ENCODE assay signal across 26 mouse cellular contexts in genomic region chr7:138850083-138850482, GRCm38 (mm10). TPM values are rescaled to one million over a fixed set of nuclear protein-coding genes. Genes with fewer than 3 reads are reported as not detected.
DNase-seq lines count a peak whose midpoint lies in the region; ATAC-seq and TF ChIP-seq lines count a peak whose summit lies in the region.
"Had no signal": no experiment of that assay in that cellular context is flagged by ENCODE, and none has a peak within 500 bp of the region (broad histone marks: within the 10 kb centered on the region; RNA-seq: fewer than 3 reads in every experiment).

No protein-coding gene starts in this region.

- H3K9ac ChIP-seq in forebrain, embryonic 12.5 days, result peak overlapping the region; percentile 12; the same call in 1 of the 2 replicates
- 0 out of 2 replicates have a peak overlapping the region, but pooled peaks have one; percentile 30 for H3K9ac ChIP-seq in liver, postnatal 0 days (replicated peaks)
- no peak overlapping the region for H3K9ac ChIP-seq in liver, embryonic 12.5 days
- H3K9ac ChIP-seq in stomach, embryonic 16.5 days (ENCODE audit: low read length), result 0 out of 2 replicates have a peak overlapping the region, but pooled peaks have one; percentile 31
- H3K9ac ChIP-seq in intestine, embryonic 15.5 days, result no peak overlapping the region
- H3K9ac ChIP-seq: forebrain, embryonic 15.5 days; heart, embryonic 12.5 days; kidney, embryonic 15.5 days; limb, embryonic 15.5 days; midbrain, embryonic 12.5 days; stomach, embryonic 15.5 days had no signal

- TF ChIP-seq CTCF in liver, postnatal 0 days (IDR thresholded peaks at IDR 0.05; ENCODE audit: low read depth), result no peak

- H3K27ac ChIP-seq in forebrain, embryonic 12.5 days, result no peak overlapping the region
- no peak overlapping the region for H3K27ac ChIP-seq in forebrain, embryonic 10.5 days
- H3K27ac ChIP-seq in liver, postnatal 0 days (ENCODE audit: low read depth), result no peak overlapping the region
- H3K27ac ChIP-seq in liver, embryonic 12.5 days, result no peak overlapping the region
- peak overlapping the region; percentile 42; the same call in 1 of the 2 replicates for H3K27ac ChIP-seq in stomach, embryonic 16.5 days (ENCODE audit: low read length)
- no peak overlapping the region for H3K27ac ChIP-seq in intestine, embryonic 15.5 days
- H3K27ac ChIP-seq: forebrain, embryonic 15.5 days; kidney, embryonic 15.5 days; left cerebral cortex, adult 2 months; limb, embryonic 15.5 days; midbrain, embryonic 12.5 days; neural tube, embryonic 12.5 days; stomach, embryonic 15.5 days had no signal

- no peak for DNase-seq in forebrain, embryonic 10.5 days (ENCODE audit: extremely low spot score, low spot score)
- DNase-seq in liver, postnatal 0 days, result no peak
- DNase-seq in ES-CJ7 (ENCODE audit: low read depth, low spot score), result peak; percentile 95
- DNase-seq: adrenal gland, postnatal 25 days; cerebellum, adult 8-10 months; cerebellum, postnatal 36 days; embryo, embryonic 11 days; gastrocnemius, postnatal 10 days; heart, postnatal 10 days; kidney, adult 11 months; kidney, postnatal 36 days; layer of hippocampus, adult 9-11 months; lung, adult 18-20 months had no signal

- peaks cover 37% of the 10 kb centered on the region for H3K36me3 ChIP-seq in forebrain, embryonic 12.5 days (replicated peaks)
- peaks cover 68% of the 10 kb centered on the region for H3K36me3 ChIP-seq in forebrain, embryonic 10.5 days (replicated peaks)
- H3K36me3 ChIP-seq in liver, postnatal 0 days (replicated peaks; ENCODE audit: insufficient read depth, low read length), result peaks cover 34% of the 10 kb centered on the region
- peaks cover 60% of the 10 kb centered on the region for H3K36me3 ChIP-seq in liver, embryonic 12.5 days
- H3K36me3 ChIP-seq in stomach, embryonic 16.5 days (ENCODE audit: control insufficient read depth, insufficient read depth, low read length), result no peaks in the 10 kb centered on the region
- H3K36me3 ChIP-seq in intestine, embryonic 15.5 days, result peaks cover 6% of the 10 kb centered on the region

- no peak overlapping the region for H3K4me3 ChIP-seq in forebrain, embryonic 12.5 days (replicated peaks)
- H3K4me3 ChIP-seq in forebrain, embryonic 10.5 days, result no peak overlapping the region
- no peak overlapping the region for H3K4me3 ChIP-seq in liver, postnatal 0 days (ENCODE audit: low read depth, low read length)
- no peak overlapping the region for H3K4me3 ChIP-seq in liver, embryonic 12.5 days
- no peak overlapping the region for H3K4me3 ChIP-seq in stomach, embryonic 16.5 days (replicated peaks; ENCODE audit: low read length)
- no peak overlapping the region for H3K4me3 ChIP-seq in intestine, embryonic 15.5 days (replicated peaks)
- H3K4me3 ChIP-seq: forebrain, embryonic 15.5 days; heart, embryonic 12.5 days; kidney, embryonic 15.5 days; left cerebral cortex, adult 2 months; limb, embryonic 15.5 days; midbrain, embryonic 12.5 days; neural tube, embryonic 12.5 days; stomach, embryonic 15.5 days had no signal

- H3K4me2 ChIP-seq in forebrain, embryonic 12.5 days, result no peak overlapping the region
- H3K4me2 ChIP-seq in liver, postnatal 0 days (ENCODE audit: low read depth, low read length), result no peak overlapping the region
- H3K4me2 ChIP-seq in liver, embryonic 12.5 days, result no peak overlapping the region
- H3K4me2 ChIP-seq in stomach, embryonic 16.5 days (ENCODE audit: low read depth, low read length), result no peak overlapping the region
- no peak overlapping the region for H3K4me2 ChIP-seq in intestine, embryonic 15.5 days (replicated peaks)
- H3K4me2 ChIP-seq: forebrain, embryonic 15.5 days; heart, embryonic 12.5 days; kidney, embryonic 15.5 days; limb, embryonic 15.5 days; midbrain, embryonic 12.5 days; neural tube, embryonic 12.5 days; stomach, embryonic 15.5 days had no signal

- peaks cover 37% of the 10 kb centered on the region for H3K4me1 ChIP-seq in forebrain, embryonic 12.5 days
- H3K4me1 ChIP-seq in forebrain, embryonic 10.5 days, result peaks cover 32% of the 10 kb centered on the region
- H3K4me1 ChIP-seq in liver, postnatal 0 days (ENCODE audit: insufficient read depth), result peaks cover 24% of the 10 kb centered on the region
- peaks cover 41% of the 10 kb centered on the region for H3K4me1 ChIP-seq in liver, embryonic 12.5 days
- peaks cover 26% of the 10 kb centered on the region for H3K4me1 ChIP-seq in stomach, embryonic 16.5 days (ENCODE audit: control insufficient read depth, insufficient read depth, low read length)
- H3K4me1 ChIP-seq in intestine, embryonic 15.5 days (replicated peaks), result peaks cover 16% of the 10 kb centered on the region

- no peaks in the 10 kb centered on the region for H3K9me3 ChIP-seq in forebrain, embryonic 12.5 days
- no peaks in the 10 kb centered on the region for H3K9me3 ChIP-seq in forebrain, embryonic 10.5 days
- no peaks in the 10 kb centered on the region for H3K9me3 ChIP-seq in liver, postnatal 0 days (ENCODE audit: low read length)
- no peaks in the 10 kb centered on the region for H3K9me3 ChIP-seq in liver, embryonic 12.5 days (replicated peaks)
- H3K9me3 ChIP-seq in stomach, embryonic 16.5 days (replicated peaks; ENCODE audit: control insufficient read depth, low read length), result no peaks in the 10 kb centered on the region
- H3K9me3 ChIP-seq in intestine, embryonic 15.5 days, result no peaks in the 10 kb centered on the region
- H3K9me3 ChIP-seq: forebrain, embryonic 15.5 days; heart, embryonic 12.5 days; kidney, embryonic 15.5 days; limb, embryonic 15.5 days; midbrain, embryonic 12.5 days; neural tube, embryonic 12.5 days; stomach, embryonic 15.5 days had no signal

- no peak for TF ChIP-seq EP300 in liver, postnatal 0 days (IDR thresholded peaks at IDR 0.05; ENCODE audit: low read depth)

- ATAC-seq in forebrain, embryonic 12.5 days (ENCODE audit: low FRiP score), result no peak
- no peak for ATAC-seq in liver, postnatal 0 days
- ATAC-seq in liver, embryonic 12.5 days, result no peak
- ATAC-seq in stomach, embryonic 16.5 days (ENCODE audit: insufficient read depth, low FRiP score), result no peak
- ATAC-seq in intestine, embryonic 15.5 days, result no peak
- ATAC-seq: CD4-positive, CD25-positive, alpha-beta regulatory T cell, adult 4 months; forebrain, embryonic 15.5 days had no signal

- H3K27me3 ChIP-seq in forebrain, embryonic 12.5 days, result no peaks in the 10 kb centered on the region
- no peaks in the 10 kb centered on the region for H3K27me3 ChIP-seq in forebrain, embryonic 10.5 days (ENCODE audit: poor library complexity, severe bottlenecking)
- no peaks in the 10 kb centered on the region for H3K27me3 ChIP-seq in liver, postnatal 0 days (ENCODE audit: insufficient read depth, low read length)
- no peaks in the 10 kb centered on the region for H3K27me3 ChIP-seq in liver, embryonic 12.5 days (replicated peaks)
- no peaks in the 10 kb centered on the region for H3K27me3 ChIP-seq in stomach, embryonic 16.5 days (ENCODE audit: control insufficient read depth, insufficient read depth, low read length)
- H3K27me3 ChIP-seq in intestine, embryonic 15.5 days (replicated peaks), result no peaks in the 10 kb centered on the region
- H3K27me3 ChIP-seq: forebrain, embryonic 15.5 days; heart, embryonic 12.5 days; kidney, embryonic 15.5 days; limb, embryonic 15.5 days; midbrain, embryonic 12.5 days; neural tube, embryonic 12.5 days; stomach, embryonic 15.5 days had no signal

RNA-seq across cellular contexts. Expression of gene Mapk1ip1, which starts 4.0 kb away (rescaled TPM):
- polyA plus RNA-seq in forebrain, embryonic 12.5 days (2016; fragmentation: Nextera tagmentation; extraction: Ambion mirVana), result 12.3 and 16.2 TPM in 2 replicates
- polyA plus RNA-seq in forebrain, embryonic 10.5 days (2016; fragmentation: Nextera tagmentation; extraction: Ambion mirVana), result 9.8 and 11.3 TPM in 2 replicates
- polyA plus RNA-seq in liver, postnatal 0 days (2015; fragmentation: Nextera tagmentation; extraction: Ambion mirVana), result 5.2 and 5.5 TPM in 2 replicates
- polyA plus RNA-seq in liver, embryonic 12.5 days (2016; fragmentation: Nextera tagmentation; extraction: Ambion mirVana), result 3.7 and 4.3 TPM in 2 replicates
- polyA plus RNA-seq in stomach, embryonic 16.5 days (2015; fragmentation: Nextera tagmentation; extraction: Ambion mirVana), result 13.1 and 14.8 TPM in 2 replicates
- 10.7 and 12.9 TPM in 2 replicates for polyA plus RNA-seq in intestine, embryonic 15.5 days (2015; fragmentation: Nextera tagmentation; extraction: Ambion mirVana)

RNA-seq across cellular contexts. Expression of gene Ppp2r2d, which starts 4.2 kb away (rescaled TPM):
- polyA plus RNA-seq in forebrain, embryonic 12.5 days (2016; fragmentation: Nextera tagmentation; extraction: Ambion mirVana), result 63.6 and 68.4 TPM in 2 replicates
- polyA plus RNA-seq in forebrain, embryonic 10.5 days (2016; fragmentation: Nextera tagmentation; extraction: Ambion mirVana), result 44.4 and 47.0 TPM in 2 replicates
- 17.2 and 18.9 TPM in 2 replicates for polyA plus RNA-seq in liver, postnatal 0 days (2015; fragmentation: Nextera tagmentation; extraction: Ambion mirVana)
- 24.9 and 26.9 TPM in 2 replicates for polyA plus RNA-seq in liver, embryonic 12.5 days (2016; fragmentation: Nextera tagmentation; extraction: Ambion mirVana)
- polyA plus RNA-seq in stomach, embryonic 16.5 days (2015; fragmentation: Nextera tagmentation; extraction: Ambion mirVana), result 12.2 and 12.4 TPM in 2 replicates
- polyA plus RNA-seq in intestine, embryonic 15.5 days (2015; fragmentation: Nextera tagmentation; extraction: Ambion mirVana), result 28.7 and 32.0 TPM in 2 replicates

RNA-seq across cellular contexts. Expression of gene Bnip3, which starts 59.2 kb away (rescaled TPM):
- polyA plus RNA-seq in forebrain, embryonic 12.5 days (2016; fragmentation: Nextera tagmentation; extraction: Ambion mirVana), result 63.0 and 66.9 TPM in 2 replicates
- 111 and 127 TPM in 2 replicates for polyA plus RNA-seq in forebrain, embryonic 10.5 days (2016; fragmentation: Nextera tagmentation; extraction: Ambion mirVana)
- polyA plus RNA-seq in liver, postnatal 0 days (2015; fragmentation: Nextera tagmentation; extraction: Ambion mirVana), result 171 and 190 TPM in 2 replicates
- 81.0 and 81.8 TPM in 2 replicates for polyA plus RNA-seq in liver, embryonic 12.5 days (2016; fragmentation: Nextera tagmentation; extraction: Ambion mirVana)
- polyA plus RNA-seq in stomach, embryonic 16.5 days (2015; fragmentation: Nextera tagmentation; extraction: Ambion mirVana), result 132 and 138 TPM in 2 replicates
- 171 and 203 TPM in 2 replicates for polyA plus RNA-seq in intestine, embryonic 15.5 days (2015; fragmentation: Nextera tagmentation; extraction: Ambion mirVana)

Comparison
In these comparisons a context has a peak if more than half of its experiments do, and no peak if none do; other contexts are left out.
1. H3K9ac ChIP-seq: peak in forebrain, embryonic 12.5 days (single experiment), liver, postnatal 0 days (single experiment) and stomach, embryonic 16.5 days (single experiment); none in liver, embryonic 12.5 days (single experiment) and intestine, embryonic 15.5 days (single experiment).